Mouse (Mus musculus) lung, adult 2 months (tissue): ENCODE data around the gene Rpl26. TPM values are rescaled to one million over a fixed set of nuclear protein-coding genes. Genes with fewer than 3 reads are reported as not detected.

Source experiments
- DNase-seq: peaks from one replicate; pipeline ENCODE4 v3.0.0; 2022
- H3K4me1 ChIP-seq: fragments of 200-500 bp; 2 replicates; pipeline ENCODE4 v1.6.1; 2011; ENCODE audit warnings: low read length; ENCODE audit not compliant: control insufficient read depth, insufficient read depth
- H3K4me3 ChIP-seq: fragments of 200-500 bp; replicated peaks from 2 replicates; pipeline ENCODE3; 2011; ENCODE audit warnings: low read depth, mild to moderate bottlenecking, control low read depth, low read length; ENCODE audit errors: extremely low read depth
- CTCF ChIP-seq: fragments of 200-500 bp; IDR thresholded peaks from 2 replicates; pipeline ENCODE4 v1.5.1; 2011; ENCODE audit warnings: mild to moderate bottlenecking, low read length, control low read depth; ENCODE audit not compliant: insufficient read depth
- POLR2A ChIP-seq: fragments of 200-500 bp; IDR thresholded peaks from 2 replicates; pipeline ENCODE4 v1.6.1; 2011; ENCODE audit warnings: low read depth, mild to moderate bottlenecking, control low read depth, low read length, borderline replicate concordance; ENCODE audit errors: extremely low read depth
- WGBS: fragments of 180-500 bp; shearing (Covaris S2); methylation state at CpG from one replicate; pipeline ENCODE4 v1.1.7; 2018; 5-methylcytosine and 5-hydroxymethylcytosine counted together
- polyA plus RNA-seq: library from polyadenylated mRNA; depleted of rRNA; stranded (reverse); fragments of >200 nt; gene quantifications from 2 replicates; pipeline ENCODE4 v1.2.3, GENCODE M21; 2012; rRNA removed

Rpl26 gene
- 469 and 674 TPM in 2 replicates for polyA plus RNA-seq

- peak; percentile 91 for TF ChIP-seq CTCF
- TF ChIP-seq POLR2A = peak; percentile 92
- DNase-seq = peak; percentile 99
- H3K4me1 ChIP-seq = no peaks in the 10 kb centered on the region; the same call in 1 of the 2 replicates
- peak within 1 kb of the TSS; percentile 64 for H3K4me3 ChIP-seq
- under 1% methylated on average over 52 of the region's 52 CpGs for WGBS
Measured at GRCm38 (mm10) chr11:68901351-68902046, at the start of gene Rpl26. Rpl26 (plus strand) TSS chr11:68901583.

- 1% methylated on average over 13 of the region's 13 CpGs for WGBS
- Histone ChIP-seq H3K4me1 (peaks cover 17% of the 10 kb centered on the region), H3K4me3 (peak overlapping the region; percentile 87)
- TF ChIP-seq CTCF (no peak), POLR2A (no peak)
- DNase-seq = no peak
Measured at GRCm38 (mm10) chr11:68851644-68852485, 49.5 kb upstream of the Rpl26 start.

GRCm38 (mm10) chr11:68852486-68852901 is 48.9 kb upstream of the Rpl26 start:
- Histone ChIP-seq H3K4me3 (peak overlapping the region; percentile 87), H3K4me1 (peaks cover 15% of the 10 kb centered on the region)
- no peak for TF ChIP-seq CTCF
- TF ChIP-seq POLR2A = peak; percentile 38; the same call in 1 of the 2 replicates
- under 1% methylated on average over 36 of the region's 36 CpGs for WGBS
- no peak for DNase-seq

- Histone ChIP-seq H3K4me1 (peaks cover 15% of the 10 kb centered on the region), H3K4me3 (peak overlapping the region; percentile 87)
- WGBS = under 1% methylated on average over 42 of the region's 42 CpGs
- TF ChIP-seq POLR2A = peak; percentile 93
- no peak for TF ChIP-seq CTCF
- DNase-seq = peak; percentile 100
Measured at GRCm38 (mm10) chr11:68852932-68853409, 48.4 kb upstream of the Rpl26 start.

- peak; percentile 44 for DNase-seq
- WGBS = 18% methylated on average over 14 of the region's 14 CpGs
- peak overlapping the region; percentile 63 for H3K4me3 ChIP-seq
- peaks cover 15% of the 10 kb centered on the region for H3K4me1 ChIP-seq
- TF ChIP-seq POLR2A (no peak), CTCF (no peak)
Measured at GRCm38 (mm10) chr11:68853611-68854401, 47.6 kb upstream of the Rpl26 start.

GRCm38 (mm10) chr11:68854621-68855020 is 46.8 kb upstream of the Rpl26 start:
- no peak for DNase-seq
- H3K4me1 ChIP-seq = peaks cover 15% of the 10 kb centered on the region
- WGBS = 82% methylated on average over 3 of the region's 3 CpGs
- no peak overlapping the region for H3K4me3 ChIP-seq
- TF ChIP-seq POLR2A (no peak), CTCF (no peak)

GRCm38 (mm10) chr11:68857329-68857728 is 44.1 kb upstream of the Rpl26 start:
- 91% methylated on average over 3 of the region's 3 CpGs for WGBS
- Histone ChIP-seq H3K4me1 (peaks cover 6% of the 10 kb centered on the region; the same call in 1 of the 2 replicates), H3K4me3 (no peak overlapping the region)
- DNase-seq = no peak
- TF ChIP-seq POLR2A (no peak), CTCF (no peak)

- Histone ChIP-seq H3K4me1 (peaks cover 7% of the 10 kb centered on the region; the same call in 1 of the 2 replicates), H3K4me3 (no peak overlapping the region)
- TF ChIP-seq POLR2A = no peak
- TF ChIP-seq CTCF = no peak
- 72% methylated on average over 8 of the region's 8 CpGs for WGBS
- DNase-seq = no peak
Measured at GRCm38 (mm10) chr11:68859943-68860593, 41.3 kb upstream of the Rpl26 start.

- DNase-seq = no peak
- Histone ChIP-seq H3K4me3 (no peak overlapping the region), H3K4me1 (peaks cover 10% of the 10 kb centered on the region; the same call in 1 of the 2 replicates)
- 79% methylated on average over 2 of the region's 2 CpGs for WGBS
- TF ChIP-seq CTCF (no peak), POLR2A (no peak)
Measured at GRCm38 (mm10) chr11:68862260-68862659, 39.1 kb upstream of the Rpl26 start.
